Mouse (Mus musculus): ENCODE results near the gene Tmem120b.

Tmem120b gene

GRCm38 (mm10) chr5:123159446-123159845 is 91.2 kb downstream of the Tmem120b start:
- no peak for DNase-seq (ENCODE audit: low spot score in 2 of 2)

DNA sequence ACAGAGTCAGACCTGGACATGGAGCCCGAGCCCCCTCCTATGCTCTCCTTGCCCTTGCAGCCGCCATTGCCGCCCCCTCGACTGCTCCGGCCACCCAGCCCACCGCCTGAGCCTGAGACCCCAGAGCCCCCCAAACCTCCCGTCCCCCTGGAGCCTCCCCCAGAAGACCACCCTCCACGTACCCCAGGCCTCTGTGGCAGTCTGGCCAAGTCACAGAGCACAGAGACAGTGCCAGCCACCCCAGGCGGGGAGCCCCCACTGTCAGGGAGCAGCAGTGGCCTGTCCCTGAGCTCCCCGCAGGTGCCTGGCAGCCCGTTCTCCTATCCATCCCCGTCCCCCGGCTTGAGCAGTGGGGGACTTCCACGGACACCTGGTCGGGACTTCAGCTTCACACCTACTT is 91.7 kb downstream of the Tmem120b start:
- no peak for DNase-seq (ENCODE audit: low spot score in 2 of 2)

- DNase-seq (ENCODE audit: low spot score in 2 of 2), result no peak
Measured at GRCm38 (mm10) chr5:123160341-123160740, 92.1 kb downstream of the Tmem120b start.

DNA sequence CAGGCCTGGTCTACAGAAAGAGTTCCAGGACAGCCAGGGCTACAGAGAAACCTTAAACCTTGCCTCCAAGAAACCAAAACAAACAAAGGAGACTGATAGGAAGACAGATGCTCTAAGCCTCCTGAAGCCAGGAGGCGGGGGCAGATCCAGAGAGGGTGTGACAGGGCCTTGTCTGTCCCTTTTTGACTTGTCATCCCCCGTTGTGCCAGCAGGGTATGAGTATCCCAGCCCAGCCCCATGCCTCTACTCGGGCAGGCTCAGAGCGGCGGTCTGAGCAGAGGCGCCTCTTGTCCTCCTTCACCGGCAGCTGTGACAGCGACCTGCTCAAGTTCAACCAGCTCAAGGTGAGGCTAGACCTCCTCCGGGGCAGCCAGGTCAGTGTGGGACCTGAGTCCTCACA is 94.7 kb downstream of the Tmem120b start:
- DNase-seq (ENCODE audit: low spot score in 2 of 2), result no peak

DNA sequence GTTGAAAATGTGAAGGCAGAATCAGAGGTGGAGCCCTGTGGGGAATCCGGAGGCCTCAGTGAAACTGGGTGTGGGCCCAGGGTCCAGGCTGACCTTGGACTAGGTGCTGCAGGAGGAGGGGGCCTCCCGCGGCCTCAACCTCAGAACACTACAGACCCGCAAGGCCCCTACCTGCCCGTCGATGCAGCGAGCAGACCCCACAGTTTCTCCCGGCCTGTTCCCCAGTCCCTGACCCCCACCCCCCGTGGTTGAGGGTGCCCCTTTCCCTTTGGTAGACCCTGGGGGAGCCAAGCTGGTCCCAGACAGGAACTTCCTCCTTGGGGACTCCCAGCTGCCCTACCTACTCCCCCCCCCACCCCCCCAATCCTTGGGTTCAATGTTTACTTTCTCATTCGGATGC is 98.2 kb downstream of the Tmem120b start:
- DNase-seq (ENCODE audit: low spot score in 2 of 2), result no peak
